Mouse (Mus musculus) megakaryocyte progenitor cell, adult 5-6 weeks (primary cell): ENCODE results near the gene Gm13757. TPM values are rescaled to one million over a fixed set of nuclear protein-coding genes. Genes with fewer than 3 reads are reported as not detected.
"Not testable (repeated sequence)": the region's sequence is repeated elsewhere in the genome, so short reads cannot be mapped to it uniquely, and the experiment has no call there.

Source experiments
- ATAC-seq: replicated peaks from 2 replicates; pipeline ENCODE4 v1.8.0; 2016; ENCODE audit warnings: mild to moderate bottlenecking, moderate TSS enrichment, inconsistent platforms; ENCODE audit not compliant: poor library complexity
- total RNA-seq, 2 experiments: library from RNA; stranded (forward) in 1 of 2; stranded (reverse) in 1 of 2; fragments of 157-497, 149-512 nt in 1 of 2; fragments of 200-1000 nt in 1 of 2; gene quantifications; 2 replicates each; pipeline versions ENCODE4 v1.2.3 to v1.2.4; 2015 to 2017

Gene Gm13757
- total RNA-seq (2015), result not detected in 2 replicates
- total RNA-seq (2017), result not detected in 2 replicates

DNA sequence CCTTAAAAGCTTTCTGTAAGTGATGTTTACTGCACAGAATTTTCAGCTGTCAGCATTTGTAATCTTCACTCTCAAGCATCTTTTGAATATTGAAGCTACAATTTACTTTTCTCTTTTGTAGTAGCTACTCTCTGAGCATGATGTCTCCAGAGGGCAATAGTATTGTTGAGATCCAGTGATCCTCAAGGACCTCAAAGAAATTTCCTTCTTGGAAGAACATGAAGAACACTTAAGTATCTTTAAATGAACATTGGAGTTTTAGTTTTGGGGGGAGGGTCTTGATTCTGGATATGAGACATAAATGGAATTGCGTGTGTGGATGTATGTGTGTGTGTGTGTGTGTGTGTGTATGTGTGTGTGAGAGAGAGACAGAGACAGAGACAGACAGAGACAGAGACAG is at the start of gene Gm13757:
Gm13757 (minus strand) TSS at position 101 of the 400 bp plus-strand sequence.
- ATAC-seq, result no peak

DNA sequence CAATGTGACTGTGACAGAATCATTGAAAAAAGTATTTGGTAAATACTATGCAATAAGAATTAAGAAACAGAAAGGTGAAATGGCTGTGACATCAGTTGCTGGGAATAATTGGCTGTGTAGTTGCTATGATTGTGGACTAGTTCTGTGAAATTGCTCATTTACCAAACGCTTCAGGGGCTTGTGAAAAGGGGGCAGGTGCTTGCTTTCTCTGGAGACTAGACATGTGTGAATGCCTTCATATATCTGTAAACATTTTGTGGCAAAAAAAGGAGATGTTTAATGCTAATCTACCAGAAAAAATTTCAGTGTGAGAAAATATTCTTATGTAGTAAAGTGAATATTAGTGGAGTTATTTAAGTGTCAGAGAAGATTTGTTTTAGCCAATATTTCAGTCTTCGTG is 44.1 kb upstream of the Gm13757 start, which contains the start of gene Olfr1185-ps1:
Olfr1185-ps1 (plus strand) TSS at position 301 of the 400 bp plus-strand sequence.
- no peak for ATAC-seq

GRCm38 (mm10) chr2:88483298-88483697 is 34.4 kb upstream of the Gm13757 start, which contains the start of gene Olfr1184:
Gene Olfr1184 (plus strand): TSS chr2:88483598.
- no peak for ATAC-seq

DNA sequence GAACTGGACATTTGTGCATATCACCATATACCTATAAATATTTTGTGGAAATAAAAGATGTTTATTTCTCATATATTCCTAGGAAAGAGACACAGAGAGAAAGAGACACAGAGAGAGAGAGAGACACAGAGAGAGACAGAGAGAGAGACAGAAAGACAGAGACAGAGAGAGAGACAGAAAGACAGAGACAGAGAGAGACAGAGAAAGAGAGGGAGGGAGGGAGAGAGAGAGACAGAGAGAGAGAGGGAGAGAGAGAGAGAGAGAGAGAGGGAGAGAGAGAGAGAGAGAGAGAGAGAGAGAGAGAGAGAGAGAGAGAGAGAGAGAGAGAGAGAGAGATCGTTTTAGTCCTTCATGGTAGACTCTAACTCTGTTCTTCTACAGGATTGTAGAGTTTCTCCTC is 5.6 kb upstream of the Gm13757 start, which contains the start of gene Olfr1183:
Olfr1183 (plus strand) TSS at position 301 of the 400 bp plus-strand sequence.
- ATAC-seq, result not testable (repeated sequence)

DNA sequence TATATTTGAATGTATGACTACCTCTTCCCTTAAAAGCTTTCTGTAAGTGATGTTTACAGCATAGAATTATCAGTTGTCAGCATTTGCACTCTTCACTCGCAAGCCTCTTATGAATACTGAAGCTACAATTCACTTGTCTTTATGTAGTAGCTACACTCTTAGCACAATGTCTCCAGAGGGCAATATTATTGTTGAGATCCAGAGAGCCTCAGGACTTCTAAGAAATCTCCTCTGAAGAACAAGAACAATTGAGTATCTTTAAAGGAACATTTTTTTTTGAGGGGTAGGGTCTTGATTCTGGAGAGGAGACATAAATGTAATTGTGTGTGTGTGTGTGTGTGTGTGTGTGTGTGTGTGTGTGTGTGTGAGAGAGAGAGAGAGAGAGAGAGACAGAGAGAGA is 22.9 kb downstream of the Gm13757 start, which contains the start of gene Olfr1181:
Olfr1181 (minus strand) TSS at position 101 of the 400 bp plus-strand sequence.
- no peak for ATAC-seq

DNA sequence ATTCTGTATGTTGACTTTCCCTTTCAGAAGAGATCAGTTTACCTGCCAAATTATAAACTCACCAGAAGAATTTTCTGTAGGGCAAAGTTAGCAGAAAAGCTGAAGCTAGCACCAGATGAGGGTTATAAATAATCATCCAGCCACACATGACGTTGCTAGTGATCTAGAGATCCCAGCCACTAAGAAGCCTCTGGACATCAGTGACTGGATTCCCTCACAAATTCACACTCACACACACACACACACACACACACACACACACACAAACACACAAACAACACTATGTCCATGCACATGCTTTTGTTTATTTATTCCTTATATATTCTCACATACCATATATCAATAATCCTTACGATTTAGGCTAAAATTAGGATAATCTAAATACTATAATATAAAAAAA is 29.9 kb downstream of the Gm13757 start, which contains the start of gene Olfr1180:
Olfr1180 (minus strand) TSS at position 101 of the 400 bp plus-strand sequence.
- no peak for ATAC-seq

DNA sequence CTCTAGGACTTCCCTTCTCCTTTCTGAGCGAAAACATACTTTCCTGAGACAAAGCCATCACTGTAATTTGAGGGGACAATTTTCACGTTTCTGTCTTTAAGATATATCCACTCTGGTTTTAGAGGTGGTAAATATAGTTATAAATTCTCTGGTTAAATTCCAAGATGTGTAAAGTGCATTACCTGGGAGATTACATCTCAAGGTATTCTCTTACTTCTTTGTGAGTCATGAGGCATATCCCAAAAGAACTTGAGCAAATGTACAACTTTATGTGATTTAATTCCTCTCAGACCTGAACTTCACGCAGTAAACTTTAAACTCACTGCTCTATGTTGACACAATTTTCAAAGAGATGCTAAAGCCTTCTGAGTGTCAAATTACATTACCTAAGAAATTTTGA is 42.6 kb downstream of the Gm13757 start, which contains the start of gene Olfr1179:
Olfr1179 (minus strand) TSS at position 101 of the 400 bp plus-strand sequence.
- ATAC-seq, result no peak

Other genes starting within 250 kb of the Gm13757 start
- not detected in 2 replicates for gene Olfr1170, start 220.8 kb downstream of the Gm13757 start, total RNA-seq (2015)
- gene Olfr1170, start 220.8 kb downstream of the Gm13757 start, total RNA-seq (2017), result not detected in 2 replicates
- gene Olfr1173, start 169.3 kb downstream of the Gm13757 start, total RNA-seq (2015), result not detected in 2 replicates
- gene Olfr1173, start 169.3 kb downstream of the Gm13757 start, total RNA-seq (2017), result not detected in 2 replicates
- not detected in 2 replicates for gene Olfr1174-ps, start 134.0 kb downstream of the Gm13757 start, total RNA-seq (2015)
- not detected in 2 replicates for gene Olfr1174-ps, start 134.0 kb downstream of the Gm13757 start, total RNA-seq (2017)
- gene Olfr1175-ps, start 121.9 kb downstream of the Gm13757 start, total RNA-seq (2015), result not detected in 2 replicates
- not detected in 2 replicates for gene Olfr1175-ps, start 121.9 kb downstream of the Gm13757 start, total RNA-seq (2017)
- not detected in 2 replicates for gene Olfr1176, start 112.4 kb downstream of the Gm13757 start, total RNA-seq (2015)
- not detected in 2 replicates for gene Olfr1176, start 112.4 kb downstream of the Gm13757 start, total RNA-seq (2017)
- not detected in 2 replicates for gene Olfr1177-ps, start 102.6 kb downstream of the Gm13757 start, total RNA-seq (2015)
- gene Olfr1177-ps, start 102.6 kb downstream of the Gm13757 start, total RNA-seq (2017), result not detected in 2 replicates
- not detected in 2 replicates for gene Olfr1178, start 62.1 kb downstream of the Gm13757 start, total RNA-seq (2015)
- not detected in 2 replicates for gene Olfr1178, start 62.1 kb downstream of the Gm13757 start, total RNA-seq (2017)
- gene Olfr1179, start 42.7 kb downstream of the Gm13757 start, total RNA-seq (2015), result not detected in 2 replicates
- gene Olfr1179, start 42.7 kb downstream of the Gm13757 start, total RNA-seq (2017), result not detected in 2 replicates
- not detected in 2 replicates for gene Olfr1180, start 30.0 kb downstream of the Gm13757 start, total RNA-seq (2015)
- gene Olfr1180, start 30.0 kb downstream of the Gm13757 start, total RNA-seq (2017), result not detected in 2 replicates
- not detected in 2 replicates for gene Olfr1181, start 23.0 kb downstream of the Gm13757 start, total RNA-seq (2015)
- gene Olfr1181, start 23.0 kb downstream of the Gm13757 start, total RNA-seq (2017), result not detected in 2 replicates
- not detected in 2 replicates for gene Olfr1183, start 5.7 kb upstream of the Gm13757 start, total RNA-seq (2015)
- gene Olfr1183, start 5.7 kb upstream of the Gm13757 start, total RNA-seq (2017), result not detected in 2 replicates
- not detected in 2 replicates for gene Olfr1184, start 34.5 kb upstream of the Gm13757 start, total RNA-seq (2015)
- gene Olfr1184, start 34.5 kb upstream of the Gm13757 start, total RNA-seq (2017), result not detected in 2 replicates
- not detected in 2 replicates for gene Olfr1185-ps1, start 44.2 kb upstream of the Gm13757 start, total RNA-seq (2015)
- gene Olfr1185-ps1, start 44.2 kb upstream of the Gm13757 start, total RNA-seq (2017), result not detected in 2 replicates
- not detected in 2 replicates for gene Olfr1186, start 69.4 kb upstream of the Gm13757 start, total RNA-seq (2015)
- not detected in 2 replicates for gene Olfr1186, start 69.4 kb upstream of the Gm13757 start, total RNA-seq (2017)
- gene Olfr1188, start 107.8 kb upstream of the Gm13757 start, total RNA-seq (2015), result not detected in 2 replicates
- gene Olfr1188, start 107.8 kb upstream of the Gm13757 start, total RNA-seq (2017), result not detected in 2 replicates
- not detected in 2 replicates for gene Olfr1189, start 137.3 kb upstream of the Gm13757 start, total RNA-seq (2015)
- gene Olfr1189, start 137.3 kb upstream of the Gm13757 start, total RNA-seq (2017), result not detected in 2 replicates
- not detected in 2 replicates for gene Olfr1191-ps1, start 191.4 kb upstream of the Gm13757 start, total RNA-seq (2015)
- gene Olfr1191-ps1, start 191.4 kb upstream of the Gm13757 start, total RNA-seq (2017), result not detected in 2 replicates
- not detected in 2 replicates for gene Olfr1192-ps1, start 199.4 kb upstream of the Gm13757 start, total RNA-seq (2015)
- not detected in 2 replicates for gene Olfr1192-ps1, start 199.4 kb upstream of the Gm13757 start, total RNA-seq (2017)
- gene Olfr1193, start 226.5 kb upstream of the Gm13757 start, total RNA-seq (2015), result not detected in 2 replicates
- not detected in 2 replicates for gene Olfr1193, start 226.5 kb upstream of the Gm13757 start, total RNA-seq (2017)
- not detected in 2 replicates for gene Olfr1195, start 240.1 kb upstream of the Gm13757 start, total RNA-seq (2015)
- not detected in 2 replicates for gene Olfr1195, start 240.1 kb upstream of the Gm13757 start, total RNA-seq (2017)